Mouse (Mus musculus): ENCODE results near the gene Clns1a.

DNA sequence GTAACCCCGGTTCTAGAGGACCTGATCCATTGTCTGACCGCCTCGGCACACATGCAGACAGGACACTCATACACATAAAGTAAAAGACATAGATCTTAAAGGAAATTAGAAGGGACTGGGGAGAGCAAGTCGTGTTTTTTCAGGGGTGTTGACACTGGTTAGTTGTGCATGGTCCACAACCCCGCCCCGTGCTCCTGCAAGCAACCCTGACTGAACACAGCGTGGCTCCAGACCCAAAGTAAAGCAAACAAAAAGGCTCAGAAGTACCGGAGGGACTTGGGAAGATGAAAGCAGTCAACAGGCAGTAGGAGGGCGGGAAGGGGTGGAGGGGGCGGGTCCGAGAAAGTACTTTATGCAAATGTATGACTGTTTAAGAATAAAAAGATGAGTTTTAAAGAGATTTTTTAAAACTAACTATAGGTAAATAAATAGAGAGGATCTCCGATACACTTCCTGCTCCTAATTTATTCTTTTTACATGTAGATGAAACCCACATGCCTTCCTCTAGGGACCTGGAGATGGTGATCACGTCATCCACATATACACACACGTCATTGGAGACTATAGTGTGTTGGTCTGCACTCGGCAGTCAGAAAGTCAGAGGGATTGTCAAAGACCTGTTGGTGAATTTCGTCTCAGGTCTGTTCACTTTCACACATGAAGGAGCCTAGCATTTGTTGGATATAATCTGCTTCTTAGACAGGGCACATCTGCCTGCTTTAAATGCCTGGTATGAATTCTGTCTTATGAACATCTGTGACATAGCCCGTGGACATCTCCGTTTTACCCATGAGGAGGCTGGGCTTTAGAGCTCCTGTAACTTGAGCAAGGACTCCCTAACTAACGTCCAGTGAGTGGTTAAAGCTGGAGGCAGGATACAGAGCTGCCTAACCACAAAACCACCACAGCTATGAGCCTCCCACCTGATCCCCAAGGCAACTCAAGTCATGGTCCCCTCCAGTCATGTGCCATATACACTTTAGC is 53.1 kb downstream of the Clns1a start:
- TF ChIP-seq ZC3H11A (IDR thresholded peaks at IDR 0.05; ENCODE audit: borderline replicate concordance, low read depth, low read length) (no peak), HCFC1 (IDR thresholded peaks at IDR 0.05; ENCODE audit: borderline replicate concordance, insufficient read depth, low read length) (no peak), CHD2 (IDR thresholded peaks at IDR 0.05; ENCODE audit: low read depth, low read length) (no peak), ZNF384 (IDR thresholded peaks at IDR 0.05; ENCODE audit: low read depth, low read length) (no peak)

Measured in ES-E14 (cell line).